Mouse (Mus musculus) retina, adult 2 months (tissue): ENCODE measurements around the gene Gm15097.
"Not testable (repeated sequence)": the region's sequence is repeated elsewhere in the genome, so short reads cannot be mapped to it uniquely, and the experiment has no call there.

Experiments used
- DNase-seq: peaks from one replicate; pipeline ENCODE4 v3.0.0-alpha.2; 2012; ENCODE audit warnings: low read depth, low spot score

Gene Gm15097

DNA sequence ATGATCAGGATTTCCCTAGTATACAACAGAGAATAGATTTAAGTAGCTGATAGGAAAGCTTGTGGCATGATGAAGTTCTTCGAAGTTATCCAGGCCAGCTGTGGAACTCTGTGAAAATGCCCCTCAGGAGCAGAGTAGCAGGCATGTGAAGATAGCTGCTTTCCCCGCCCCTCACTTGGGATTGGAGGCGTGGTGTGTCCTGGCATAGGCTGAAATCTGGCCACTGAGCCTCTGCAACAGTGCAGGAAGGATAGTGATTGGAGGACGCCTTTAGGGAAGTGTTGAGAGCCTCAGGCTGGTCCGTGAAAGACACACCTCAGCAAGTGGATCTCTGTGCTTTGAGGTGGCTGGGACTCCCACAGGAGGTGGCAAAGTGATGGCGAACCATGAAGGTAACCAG is at the start of gene Gm15097:
TSS of gene Gm15097 (plus strand) at position 301 of the 400 bp plus-strand sequence.
- DNase-seq, result not testable (repeated sequence)

DNA sequence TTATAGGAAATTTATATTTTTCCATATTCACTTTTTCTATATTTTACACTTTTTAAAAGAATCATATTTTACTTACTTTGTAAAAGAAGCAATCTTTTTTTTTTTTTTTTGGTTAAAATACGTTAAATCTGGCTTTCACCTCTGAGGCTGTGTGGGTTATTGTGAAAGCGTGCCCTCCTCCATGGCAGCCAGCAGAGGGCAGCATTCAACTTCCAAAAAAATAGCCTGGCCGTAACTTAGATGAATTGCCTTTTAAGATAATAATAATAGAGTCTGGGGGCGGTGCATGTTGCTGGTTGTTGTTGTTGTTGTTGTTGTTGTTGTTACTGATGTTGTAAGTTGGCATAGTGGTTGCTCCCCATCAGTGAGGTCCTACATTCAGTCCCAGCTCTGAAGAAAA is 21.4 kb upstream of the Gm15097 start:
- not testable (repeated sequence) for DNase-seq

DNA sequence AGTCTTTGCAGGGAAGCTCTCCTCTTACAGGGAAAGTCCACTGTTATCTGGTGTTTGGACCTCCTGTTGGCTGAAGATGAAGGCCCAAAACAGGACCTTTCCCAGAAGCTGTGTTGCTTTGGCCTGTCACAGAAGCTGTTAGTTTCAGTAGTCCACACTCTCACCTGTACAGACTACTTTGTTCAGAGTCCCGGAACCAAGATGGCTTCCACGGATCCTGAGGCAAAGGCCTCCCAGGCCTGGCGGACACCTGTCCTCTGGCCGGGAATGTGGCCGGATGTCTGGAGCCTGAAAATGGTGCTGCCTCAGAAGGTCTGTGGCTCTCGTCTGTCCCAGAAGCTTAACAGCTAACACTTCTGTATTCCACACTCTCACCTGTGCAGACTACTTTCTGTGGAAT is 26.9 kb downstream of the Gm15097 start:
- not testable (repeated sequence) for DNase-seq
